Mouse (Mus musculus): ENCODE measurements around the gene Olfr643. TPM values are rescaled to one million over a fixed set of nuclear protein-coding genes. Genes with fewer than 3 reads are reported as not detected.

Olfr643 gene
- not detected for polyA plus RNA-seq (2017; shearing (Covaris generic))

DNA sequence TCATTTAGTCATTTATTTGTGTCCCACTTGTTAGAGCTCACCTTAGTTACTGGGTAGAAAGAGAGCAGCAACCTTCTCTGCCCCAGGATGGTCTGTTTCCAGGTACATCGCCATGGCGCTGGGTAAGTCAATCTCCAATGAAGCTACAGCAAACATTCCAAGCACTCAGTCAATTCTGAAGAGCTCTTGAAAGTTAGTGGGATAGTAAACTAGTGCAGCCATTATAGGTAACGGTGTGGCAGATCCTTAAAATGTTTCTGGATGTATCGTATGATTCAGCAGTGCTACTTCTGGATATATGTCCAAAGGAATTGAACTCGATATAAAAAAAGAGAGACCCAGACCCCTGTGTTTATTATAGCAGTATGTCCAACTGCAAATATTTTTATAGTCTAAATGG lies at the start of gene Olfr643:
TSS of gene Olfr643 (minus strand) at position 101 of the 400 bp plus-strand sequence.
- ATAC-seq: no peak

DNA sequence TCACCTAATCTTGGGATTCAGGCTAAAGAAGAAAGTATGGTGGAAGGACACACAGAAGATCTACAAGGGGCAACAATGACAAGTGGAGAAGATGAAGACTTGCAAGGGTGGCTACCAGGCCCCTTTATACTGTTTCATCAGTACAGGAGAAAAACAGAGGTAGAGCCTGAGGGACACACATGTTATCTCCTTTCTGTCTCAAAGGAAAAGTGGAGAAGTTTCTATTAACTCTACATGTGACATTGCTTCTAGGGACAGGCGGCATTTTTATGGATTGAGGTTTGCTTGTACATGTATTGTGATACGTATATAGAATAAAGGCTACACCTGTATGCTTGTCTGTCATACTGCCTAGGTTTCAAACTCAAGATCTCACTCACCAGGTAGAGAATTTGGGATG lies 46.1 kb upstream of the Olfr643 start, which contains the start of gene Olfr648:
TSS of gene Olfr648 (minus strand) at position 101 of the 400 bp plus-strand sequence.
- no peak for ATAC-seq

DNA sequence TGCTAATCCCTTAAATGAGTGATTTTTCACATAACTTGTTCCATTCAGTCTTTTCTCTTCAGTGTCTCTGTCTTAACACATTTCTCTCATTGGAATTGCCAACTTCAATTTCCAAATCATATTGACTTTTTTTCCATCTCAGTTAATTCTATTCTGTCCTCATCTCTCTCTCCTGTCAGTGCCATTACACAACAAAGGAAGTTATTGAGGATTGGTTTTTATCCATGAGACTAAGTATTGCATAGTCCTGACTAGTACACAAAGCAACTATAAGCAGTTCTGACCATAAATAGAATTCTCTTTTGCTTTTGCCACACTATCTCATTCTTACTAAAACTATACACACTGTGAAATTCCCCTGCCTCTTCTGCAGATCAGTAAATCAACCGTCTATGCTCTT lies 41.9 kb upstream of the Olfr643 start:
- no peak for ATAC-seq

DNA sequence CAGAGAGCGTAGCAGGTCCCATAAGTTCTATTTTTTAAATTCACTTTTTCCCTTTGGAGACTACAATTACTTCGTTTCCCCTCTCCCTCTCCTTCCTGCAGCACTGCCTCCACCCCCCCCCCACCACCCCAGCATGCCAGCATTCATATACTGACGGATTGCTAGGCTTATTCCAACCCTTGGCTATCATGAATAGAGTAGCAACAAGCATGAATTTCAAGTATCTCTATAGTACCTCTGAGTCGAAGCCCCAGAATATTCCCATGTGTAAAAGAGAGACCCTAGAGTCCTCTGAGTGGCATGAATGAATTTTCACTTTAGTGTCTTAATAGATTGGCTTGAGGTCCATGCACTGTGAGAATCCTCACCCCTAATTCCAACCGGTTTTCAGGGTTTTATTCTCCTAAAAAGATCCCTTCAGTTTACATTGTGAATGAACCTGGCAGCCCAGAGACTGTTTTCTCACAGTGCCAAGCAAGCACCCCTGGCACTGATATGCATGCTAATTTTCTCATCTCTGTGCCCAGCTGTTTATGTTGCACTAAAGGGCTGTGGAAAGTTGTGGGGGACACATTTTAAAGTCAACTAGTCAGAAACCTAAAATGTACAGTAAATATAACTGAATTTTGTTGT lies 41.3 kb upstream of the Olfr643 start:
- ATAC-seq: no peak

DNA sequence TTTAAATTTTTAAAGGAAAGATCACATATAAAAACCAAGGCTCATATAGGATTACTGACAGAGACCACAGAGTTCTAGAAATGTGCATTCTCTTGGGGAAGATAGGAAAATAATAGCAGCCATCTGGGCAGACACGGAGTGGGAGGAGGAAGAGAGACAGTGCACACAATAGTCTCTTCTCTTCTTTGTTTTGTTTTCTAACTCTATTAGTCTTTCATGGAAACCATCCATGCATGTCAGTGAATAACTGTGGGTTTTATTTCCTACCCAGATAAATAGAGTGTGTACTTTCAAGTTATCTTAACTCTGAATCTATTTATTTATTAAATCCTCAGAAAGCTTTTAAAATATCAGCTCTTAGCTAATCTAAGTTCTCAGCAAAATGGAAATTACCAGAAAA lies 37.9 kb upstream of the Olfr643 start:
- no peak for ATAC-seq

DNA sequence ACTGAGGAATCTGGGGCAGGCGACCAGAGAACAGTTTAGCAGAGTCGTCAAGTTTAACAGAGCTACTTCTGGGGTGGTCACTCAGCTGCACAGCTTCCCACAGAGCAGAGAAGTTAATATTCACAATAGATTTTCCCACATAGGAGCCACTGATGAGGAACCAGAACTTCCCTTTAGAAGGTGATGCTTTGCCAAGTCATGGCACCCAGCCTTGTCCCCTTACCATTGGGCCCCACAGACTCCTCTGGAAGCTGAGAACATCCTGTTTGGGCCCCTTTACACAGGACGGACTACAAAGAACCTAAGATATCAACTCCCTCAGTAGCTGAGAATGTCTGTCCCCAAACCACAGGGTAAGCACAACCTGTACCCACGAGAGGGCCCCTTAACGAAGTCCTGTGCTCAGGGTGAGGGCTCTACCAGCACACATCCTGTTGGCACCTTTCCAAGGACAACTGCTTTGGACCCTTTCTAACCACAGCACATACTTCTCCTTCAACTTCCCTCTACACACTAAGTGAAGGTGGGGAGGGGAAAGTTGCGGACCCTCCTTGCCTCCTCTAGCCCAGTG lies 32.5 kb upstream of the Olfr643 start:
- peak; percentile 72 for ATAC-seq

DNA sequence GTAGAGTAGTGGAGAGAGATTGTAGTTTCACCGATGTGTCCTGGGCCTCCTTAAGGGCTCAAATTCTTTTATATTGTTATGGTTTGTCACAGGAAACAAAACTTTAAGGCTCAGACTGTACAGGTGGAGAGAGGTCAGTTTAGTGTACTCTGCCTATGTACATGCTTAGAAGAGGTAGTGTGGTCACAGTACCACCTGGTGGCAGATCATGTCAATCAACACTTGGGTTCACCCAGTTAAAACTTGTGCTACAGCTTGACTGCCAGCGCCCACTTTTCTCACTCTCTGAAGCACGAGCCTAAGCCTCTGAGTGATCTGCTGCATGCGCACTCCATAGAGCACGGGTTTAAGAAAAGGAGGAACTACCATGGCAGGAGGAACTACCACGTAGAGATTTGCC lies 29.9 kb upstream of the Olfr643 start:
- no peak for ATAC-seq

DNA sequence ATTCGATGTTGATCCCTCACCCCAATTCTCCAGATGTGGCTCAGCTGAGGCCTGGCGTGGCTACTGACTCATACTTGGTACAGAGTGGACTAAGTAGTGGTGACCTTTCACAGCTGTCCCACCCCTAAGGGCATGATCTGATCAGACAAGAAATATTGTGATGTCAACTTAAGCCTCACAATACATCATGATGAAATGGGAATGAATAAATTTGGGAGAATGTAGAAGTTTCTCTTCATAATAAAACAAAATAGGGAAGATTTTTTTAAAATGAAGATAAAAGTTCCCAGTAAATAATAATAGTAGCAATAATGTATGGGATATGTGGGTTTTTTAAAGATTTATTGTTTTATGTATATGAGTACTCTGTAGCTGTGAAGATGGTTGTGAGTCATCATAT lies 13.3 kb upstream of the Olfr643 start, which contains the start of gene Ubqlnl:
TSS of gene Ubqlnl (minus strand) at position 101 of the 400 bp plus-strand sequence.
- ATAC-seq: no peak

DNA sequence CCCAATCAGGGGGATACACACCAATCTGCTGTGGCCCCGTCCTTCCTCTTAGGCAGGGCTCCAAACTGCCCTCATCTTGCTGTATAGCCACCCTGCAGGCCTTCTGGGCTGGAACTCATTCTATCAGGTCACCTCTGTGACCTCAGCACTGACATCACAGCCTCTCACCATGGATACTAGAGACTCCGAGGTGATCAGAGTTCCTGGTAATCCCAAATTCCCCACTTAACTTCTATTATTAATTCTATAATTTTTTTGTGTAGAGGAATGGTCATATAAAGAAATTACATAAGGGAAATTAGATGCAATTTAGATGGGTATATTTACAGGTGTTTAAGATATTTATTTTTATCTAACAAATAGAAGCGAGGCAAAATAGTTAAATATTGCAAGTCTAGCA lies 6.0 kb upstream of the Olfr643 start, which contains the start of gene Ubqln3:
TSS of gene Ubqln3 (minus strand) at position 101 of the 400 bp plus-strand sequence.
- ATAC-seq: no peak

DNA sequence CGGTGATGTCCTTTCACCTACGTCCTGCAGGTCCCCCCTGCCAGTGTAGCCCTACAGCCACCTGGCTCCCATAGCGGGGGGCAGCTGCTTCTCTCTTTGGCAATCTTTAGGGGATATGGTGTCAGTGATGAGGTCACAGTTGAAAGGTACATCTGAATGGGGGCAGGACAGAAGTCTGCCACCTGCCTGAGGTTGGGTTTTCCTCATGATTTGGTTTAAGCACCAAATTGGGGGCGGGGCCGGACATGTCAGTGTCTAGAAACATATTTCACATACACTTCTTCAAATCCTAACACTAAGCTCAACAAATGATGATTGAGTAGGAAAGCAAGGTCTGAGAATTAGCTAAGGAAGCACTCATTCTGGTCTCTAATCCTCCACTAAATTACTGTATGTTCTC lies 7.5 kb downstream of the Olfr643 start, which contains the start of gene Ubqln5:
TSS of gene Ubqln5 (minus strand) at position 101 of the 400 bp plus-strand sequence.
- ATAC-seq: no peak

DNA sequence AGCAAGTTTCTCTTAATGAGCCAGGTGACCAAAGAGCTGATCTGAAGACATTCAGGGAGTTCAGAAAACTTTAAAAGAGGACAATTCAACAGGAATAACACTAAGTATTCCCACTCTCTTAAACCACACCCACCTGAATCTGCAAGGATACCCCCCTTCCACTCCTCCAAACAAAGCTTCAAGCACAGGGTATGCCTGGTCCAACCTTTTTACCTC lies 32.5 kb downstream of the Olfr643 start, which contains the start of gene Olfr646:
TSS of gene Olfr646 (plus strand) at position 117 of the 216 bp plus-strand sequence.
- ATAC-seq: no peak

DNA sequence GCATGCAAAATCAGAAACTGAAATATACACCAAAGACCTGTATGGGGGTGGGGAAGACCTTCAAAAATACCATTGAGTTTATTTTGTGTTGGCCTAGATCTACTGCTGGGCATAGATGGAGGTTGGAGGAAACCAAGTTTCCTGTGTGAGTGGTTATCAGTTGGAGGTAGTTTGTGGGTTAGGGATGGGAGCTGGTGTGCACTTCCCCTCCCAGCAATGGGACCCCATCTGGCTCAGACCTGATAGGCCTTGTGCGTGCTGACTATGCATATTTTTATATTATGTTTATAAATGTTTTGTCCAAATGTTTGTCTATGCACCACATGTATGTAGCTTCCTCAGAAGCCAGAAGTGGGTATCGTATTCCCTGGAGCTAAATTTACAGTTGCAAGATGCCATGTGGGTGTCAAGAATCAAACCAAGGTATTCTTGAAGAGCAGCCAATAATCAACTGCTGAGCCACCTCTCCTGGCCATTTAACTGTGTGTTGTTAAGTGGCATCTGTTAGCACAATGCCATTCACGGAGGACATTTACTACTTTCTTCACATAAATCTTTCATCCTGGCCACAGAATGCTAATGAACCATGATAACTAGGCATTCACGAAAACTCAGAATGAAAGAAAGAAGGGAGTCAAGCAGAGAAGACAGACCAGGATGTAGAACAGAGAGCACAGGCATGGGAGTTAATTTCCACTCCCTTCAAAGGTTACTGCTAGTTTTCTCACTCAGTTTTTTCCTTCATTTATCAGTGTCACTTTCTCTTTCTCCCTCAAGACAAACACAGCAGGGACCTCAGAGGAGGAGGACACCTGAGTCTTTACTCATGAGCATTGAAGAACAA lies 33.1 kb downstream of the Olfr643 start:
- no peak for ATAC-seq

DNA sequence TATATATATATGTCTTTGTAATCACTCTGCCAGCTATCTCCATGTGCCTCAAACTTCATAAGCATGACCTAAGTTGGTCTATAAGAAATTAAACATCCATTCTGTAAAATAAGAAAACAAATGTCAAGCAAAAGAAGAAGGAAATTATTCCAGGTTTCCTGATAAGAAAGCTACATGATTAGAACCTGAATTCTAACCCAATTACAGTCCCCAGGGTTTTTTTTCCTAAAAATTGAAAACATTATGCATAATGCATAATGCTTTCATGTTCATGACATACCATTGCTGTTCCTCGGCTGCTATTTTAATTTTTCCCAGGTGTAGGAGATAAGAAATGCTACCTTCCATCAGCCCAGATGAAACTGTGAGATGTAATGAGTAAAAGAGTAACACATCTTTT lies 51.8 kb downstream of the Olfr643 start, which contains the start of gene Olfr645:
TSS of gene Olfr645 (minus strand) at position 101 of the 400 bp plus-strand sequence.
- ATAC-seq: no peak

DNA sequence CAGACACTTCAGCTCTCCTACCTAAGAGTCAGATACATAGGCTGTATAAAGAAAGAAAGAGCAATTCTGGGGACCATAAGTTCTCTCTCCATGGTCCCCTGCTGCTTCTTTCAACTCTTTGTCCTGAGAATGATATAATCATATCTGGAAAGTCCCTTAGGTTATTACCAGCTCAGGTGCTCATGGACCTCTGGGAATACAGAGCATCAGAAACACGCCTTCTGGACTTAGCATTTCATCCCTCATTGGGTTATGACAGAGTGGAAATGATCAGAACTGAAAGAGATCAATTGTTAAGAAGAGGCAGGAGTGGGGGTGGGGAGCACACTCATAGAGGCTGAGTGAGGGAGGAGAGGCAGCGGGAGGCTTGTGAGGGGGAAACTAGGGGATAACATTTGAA lies 65.4 kb downstream of the Olfr643 start, which contains the start of gene Olfr644:
TSS of gene Olfr644 (minus strand) at position 101 of the 400 bp plus-strand sequence.
- no peak for ATAC-seq

DNA sequence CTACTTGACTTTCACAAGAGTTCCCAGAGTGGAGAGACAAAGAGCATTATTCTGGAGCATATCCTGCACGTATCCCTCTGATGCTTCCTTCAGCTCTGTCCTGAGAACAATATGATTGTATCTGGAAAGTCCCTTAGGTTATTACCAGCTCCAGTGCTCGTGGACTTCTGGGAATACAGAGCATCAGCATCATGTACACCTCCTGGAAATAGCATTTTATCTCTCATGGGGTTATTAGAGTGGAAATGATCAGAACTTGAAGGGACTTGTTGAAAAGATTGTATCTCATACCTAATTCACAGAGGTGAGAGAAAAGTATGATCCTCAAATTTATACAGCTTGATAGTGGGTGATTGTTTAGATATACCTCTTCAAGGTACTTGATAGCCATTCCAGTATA lies 75.9 kb downstream of the Olfr643 start, which contains the start of gene 4930516K23Rik:
TSS of gene 4930516K23Rik (minus strand) at position 101 of the 400 bp plus-strand sequence.
- no peak for ATAC-seq

DNA sequence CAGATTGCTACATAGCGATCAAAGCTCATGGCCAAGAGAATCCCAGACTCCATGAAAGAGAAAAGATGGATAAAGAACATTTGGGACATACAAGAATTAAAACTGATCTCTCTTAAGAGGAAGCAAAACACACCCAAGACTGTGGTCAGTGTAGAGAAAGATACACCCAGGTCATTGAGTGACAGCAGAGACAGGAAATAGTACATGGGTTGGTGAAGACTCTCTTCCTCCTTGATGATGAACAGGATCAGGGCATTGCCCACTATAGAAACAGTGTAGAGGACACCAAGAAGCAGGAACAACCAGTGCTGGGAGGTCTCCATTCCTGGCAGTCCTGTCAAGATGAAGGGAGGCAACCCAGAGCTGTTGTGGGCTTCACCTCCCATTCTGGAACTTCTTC lies 78.0 kb downstream of the Olfr643 start:
- no peak for ATAC-seq

DNA sequence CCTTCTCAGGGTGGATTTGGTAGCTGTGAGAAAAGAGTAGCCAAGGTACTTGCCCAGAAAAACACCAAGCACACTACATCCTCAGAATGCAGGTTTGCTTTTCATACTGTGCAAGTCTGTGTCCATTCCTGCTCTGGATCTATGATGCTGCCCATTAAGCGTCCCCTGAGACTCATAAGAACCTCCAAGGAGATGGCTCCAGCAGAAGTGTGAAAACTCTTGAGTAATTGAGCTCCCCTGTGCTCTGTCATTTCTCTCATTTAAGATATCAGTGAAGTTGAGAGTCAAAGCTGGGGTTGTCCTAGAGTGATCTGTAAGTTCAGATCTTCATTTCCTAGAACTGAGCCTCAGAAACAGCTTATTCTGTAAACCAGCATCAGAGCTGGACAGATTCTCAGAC lies 84.6 kb downstream of the Olfr643 start, which contains the start of gene Olfr642:
TSS of gene Olfr642 (minus strand) at position 101 of the 400 bp plus-strand sequence.
- no peak for ATAC-seq

DNA sequence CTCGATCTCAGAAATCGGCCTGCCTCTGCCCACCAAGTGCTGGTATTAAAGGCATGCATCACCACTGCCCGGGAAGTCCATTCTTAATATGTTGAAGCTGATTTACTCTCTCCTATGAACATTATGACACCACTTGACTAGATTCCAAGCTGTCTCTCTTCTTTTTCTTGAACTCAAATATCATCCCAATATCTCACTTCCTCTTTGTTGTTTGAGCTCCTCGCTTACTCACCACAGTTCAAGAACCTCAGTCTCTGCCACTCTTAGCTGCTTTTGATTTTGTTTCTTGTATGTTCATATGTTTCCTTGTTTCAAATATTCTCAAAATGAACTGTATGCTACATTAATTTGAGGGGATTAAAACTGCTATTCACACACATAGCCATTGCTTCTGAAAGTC lies 86.5 kb downstream of the Olfr643 start:
- no peak for ATAC-seq

DNA sequence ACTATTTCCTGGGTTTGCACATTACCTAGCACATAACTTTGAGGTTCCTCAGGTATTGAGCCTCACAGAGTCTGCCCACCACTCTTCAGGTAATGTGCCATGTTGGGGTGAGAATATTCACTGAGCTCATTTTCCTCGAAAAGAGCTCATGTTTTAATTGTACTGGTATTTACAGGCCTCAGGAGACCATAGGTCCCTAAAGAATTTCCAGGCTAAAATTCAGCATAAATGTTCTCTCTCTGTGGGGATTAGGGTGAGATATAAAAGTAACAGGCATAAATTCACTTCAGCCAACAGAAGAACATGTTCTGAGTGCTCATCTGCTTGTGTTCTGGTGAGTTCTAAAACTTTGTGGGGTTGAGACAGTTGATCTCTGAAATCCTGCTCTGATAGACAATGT lies 102.1 kb downstream of the Olfr643 start, which contains the start of gene Olfr641:
TSS of gene Olfr641 (plus strand) at position 301 of the 400 bp plus-strand sequence.
- no peak for ATAC-seq

DNA sequence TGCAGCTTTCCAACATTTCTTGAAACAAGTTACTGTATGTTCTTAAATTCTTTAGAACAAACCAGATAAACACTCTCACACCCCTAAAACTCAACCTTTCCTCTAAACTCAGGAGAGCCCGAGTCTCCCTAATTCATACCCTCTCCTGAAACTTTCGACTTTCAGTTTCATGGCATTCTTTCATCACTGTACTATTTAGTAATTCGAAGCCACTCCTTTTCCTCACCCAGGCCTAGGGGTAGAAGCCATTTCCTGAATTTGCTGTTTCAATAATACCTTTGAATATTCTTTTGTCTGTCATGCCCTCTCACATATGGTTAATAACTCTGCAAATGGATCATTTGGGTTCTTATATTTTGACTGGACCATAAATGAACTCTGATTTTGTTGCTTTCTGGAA lies 110.2 kb downstream of the Olfr643 start:
- ATAC-seq: no peak

DNA sequence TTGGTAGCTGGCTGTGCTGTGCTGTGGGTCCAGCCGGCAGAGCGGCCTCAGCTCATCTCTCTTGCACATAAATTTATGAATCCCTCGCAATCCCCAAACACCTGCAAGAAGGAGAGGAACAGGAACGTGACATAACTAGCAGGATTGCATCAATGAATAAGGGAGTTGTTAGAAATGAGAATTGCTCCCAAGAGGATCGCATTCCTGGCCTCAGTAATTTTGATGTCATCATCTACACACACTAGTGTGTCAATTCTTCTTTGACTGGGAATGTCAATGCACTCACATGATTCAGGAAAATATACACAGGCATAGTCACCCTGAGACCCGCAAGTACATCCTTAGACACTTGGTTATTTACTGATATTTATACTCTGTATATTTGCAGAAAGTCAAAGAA lies 111.7 kb downstream of the Olfr643 start, which contains the start of gene Olfr640:
TSS of gene Olfr640 (minus strand) at position 101 of the 400 bp plus-strand sequence.
- ATAC-seq: no peak

DNA sequence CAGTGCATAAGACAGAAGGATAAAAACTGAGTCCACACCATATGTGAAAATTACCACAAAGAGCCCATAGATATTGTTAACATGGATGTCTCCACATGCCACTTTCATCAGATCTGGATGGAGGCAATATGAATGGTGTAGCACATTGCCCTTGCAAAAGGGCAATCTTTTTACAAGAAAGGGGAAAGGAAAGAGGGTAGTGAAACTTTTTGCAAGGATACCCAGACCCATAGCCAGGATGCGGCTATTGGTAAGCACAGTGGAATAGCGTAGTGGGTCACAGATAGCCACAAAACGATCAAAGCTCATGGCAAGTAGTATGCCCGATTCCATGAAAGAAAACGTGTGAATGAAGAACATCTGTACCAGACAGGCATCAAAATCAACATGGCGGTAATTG lies 115.6 kb downstream of the Olfr643 start:
- no peak for ATAC-seq

DNA sequence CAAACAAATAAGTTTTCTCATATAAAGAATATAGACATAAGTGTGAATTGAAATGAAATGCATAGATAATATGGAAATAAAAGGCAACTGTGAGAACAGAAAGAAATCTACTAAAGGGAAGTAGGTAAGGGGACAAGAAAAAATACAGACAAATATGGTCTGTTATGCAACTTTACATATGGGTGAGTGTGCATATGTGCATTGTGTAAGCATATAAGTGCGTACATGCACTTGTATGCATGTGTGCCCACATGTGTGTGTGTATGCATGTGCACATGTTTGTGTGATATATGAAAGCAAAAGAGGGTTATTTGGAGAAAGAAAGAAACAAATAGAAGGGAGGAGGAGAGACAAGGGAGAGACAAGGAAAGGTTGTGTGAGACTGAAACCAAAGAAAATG lies 118.3 kb downstream of the Olfr643 start:
- no peak for ATAC-seq

All from inflammation-experienced regulatory T-cells, adult 6 months (primary cell).